Mouse (Mus musculus): ENCODE measurements around the gene Prph2.

Prph2 gene

DNA sequence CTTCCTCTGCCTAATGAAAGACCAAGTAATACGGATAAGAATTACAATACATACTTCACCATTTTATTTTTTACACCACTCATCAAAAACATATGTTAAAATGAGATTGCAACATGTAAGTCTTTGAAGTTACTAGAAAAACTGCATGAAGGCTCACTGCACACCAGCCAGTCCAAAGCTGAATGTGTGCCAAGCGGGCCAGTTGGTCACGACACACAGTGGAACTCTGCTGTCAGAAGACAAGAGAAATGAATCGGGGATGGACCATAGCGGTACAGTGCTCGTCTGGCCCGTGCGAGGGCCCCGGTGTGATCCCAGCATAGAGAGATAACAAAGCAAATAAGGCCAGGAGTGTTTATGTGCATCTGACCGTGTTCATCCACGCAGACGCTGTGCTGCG, 52.9 kb downstream of the Prph2 start:
- DNase-seq (ENCODE audit: low spot score in 2 of 2), result no peak

DNA sequence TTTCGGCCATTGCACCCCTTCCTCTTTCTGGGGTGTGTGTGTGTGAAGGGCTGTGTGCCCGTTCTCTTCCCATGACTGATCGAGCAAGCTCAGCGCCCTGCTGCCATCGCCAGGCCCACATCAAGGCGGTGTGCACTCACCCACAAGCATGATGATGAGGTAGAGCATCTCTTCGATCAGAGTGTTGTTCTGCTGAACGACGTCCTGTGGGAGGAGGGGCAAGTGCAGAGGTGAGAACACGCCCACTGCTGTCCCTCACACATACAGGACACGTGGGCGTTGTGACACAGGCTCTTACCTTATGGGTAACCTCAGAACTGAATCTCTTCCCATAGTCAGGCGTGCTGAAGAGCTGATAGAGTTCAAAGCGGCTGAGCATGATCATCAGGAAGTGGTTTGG, 56.6 kb downstream of the Prph2 start:
- peak; percentile 66 to 74 for DNase-seq (ENCODE audit: low spot score in 2 of 2)

- DNase-seq (ENCODE audit: low spot score in 2 of 2), result no peak
Observed at GRCm38 (mm10) chr17:46972603-46973002, 62.3 kb downstream of the Prph2 start.

Measured in natural killer cell, adult 2 months (primary cell).